Mouse (Mus musculus) left cerebral cortex, postnatal 10 days (tissue): ENCODE data around the gene Lhfp. TPM values are rescaled to one million over a fixed set of nuclear protein-coding genes. Genes with fewer than 3 reads are reported as not detected.
"Not testable (repeated sequence)": the region's sequence is repeated elsewhere in the genome, so short reads cannot be mapped to it uniquely, and the experiment has no call there.

Experiments
- DNase-seq, 2 experiments: peaks; one replicate each; pipeline ENCODE4 v3.0.0; 2021 to 2022; ENCODE audit warnings: low spot score in 2 of 2, mixed read lengths in 1 of 2; ENCODE audit errors: extremely low spot score in 1 of 2
- intact Hi-C: fragments of 180-260 bp; cut with DNase I; formaldehyde crosslinking; loops from one replicate; pipeline ENCODE4 v1.15.1; 2025
- total RNA-seq, 2 experiments: library from RNA; stranded (reverse); gene quantifications; 2 replicates each; pipeline ENCODE4 v1.2.3; 2021

Gene Lhfp
- total RNA-seq, 2 experiments from 2014 or later, result 39.1 to 43.8 TPM

DNA sequence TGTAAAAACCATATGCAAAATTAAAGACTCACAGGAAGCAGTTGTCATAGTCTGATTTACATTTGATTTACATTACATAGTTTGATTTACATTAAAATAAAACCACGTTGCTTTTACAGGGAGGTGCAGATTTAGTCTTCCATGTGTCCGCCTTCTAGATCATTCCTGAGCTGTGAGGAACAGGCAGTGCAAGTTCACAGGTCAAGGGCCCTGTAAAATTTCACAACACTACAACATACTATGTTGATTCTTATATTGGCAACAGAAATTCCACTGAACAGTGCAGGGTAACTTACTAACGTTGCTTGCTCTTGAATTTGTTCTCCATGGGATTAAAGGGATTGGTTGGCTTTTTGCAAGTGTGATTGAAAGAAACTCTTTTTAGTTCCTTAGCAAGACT is 189.8 kb downstream of the Lhfp start:
- intact Hi-C loops, result no loop called here
- DNase-seq, result no peak

DNA sequence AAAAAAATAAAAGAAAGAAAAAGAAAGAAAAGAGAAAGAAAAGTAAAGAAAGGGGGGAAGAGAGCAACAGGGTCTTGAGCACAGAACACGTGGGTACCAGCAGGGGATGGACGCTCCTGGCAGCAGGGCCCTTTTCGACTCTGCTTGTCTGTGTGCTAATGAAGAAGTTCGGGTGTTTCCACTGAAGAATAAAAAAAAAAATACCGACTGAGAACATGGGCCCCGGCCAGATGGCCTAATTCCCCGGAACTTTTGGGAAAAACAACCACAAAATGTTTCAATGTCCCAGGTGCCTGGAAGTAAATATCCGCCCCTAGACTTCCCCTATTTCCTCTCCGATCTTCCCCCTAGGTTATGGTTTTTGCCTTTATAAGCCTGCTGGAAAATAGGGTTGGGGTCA is 191.1 kb downstream of the Lhfp start:
- DNase-seq, result peak in 1 of 2 experiments; percentile 33
- intact Hi-C loops, result not testable (repeated sequence)

DNA sequence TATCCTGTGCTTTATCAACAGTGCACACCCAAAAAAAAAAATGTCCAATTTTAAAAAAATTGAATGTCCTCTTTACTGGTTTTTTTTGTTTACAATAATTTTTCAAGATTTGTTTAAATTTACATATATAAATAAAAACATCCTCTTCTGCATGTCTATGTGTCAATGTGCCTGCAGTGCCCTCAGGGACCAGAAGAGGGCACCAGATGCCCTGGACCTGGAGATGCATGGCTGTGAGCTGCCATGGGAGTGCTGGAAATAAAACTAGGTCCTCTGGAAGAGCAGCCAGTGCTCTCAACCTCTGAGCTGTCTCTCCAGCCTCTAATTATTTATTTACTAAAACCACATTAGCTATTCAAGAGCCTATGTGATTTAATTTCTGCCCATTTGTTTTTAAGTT is 193.4 kb downstream of the Lhfp start:
- DNase-seq, result no peak
- intact Hi-C loops, result no loop called here

DNA sequence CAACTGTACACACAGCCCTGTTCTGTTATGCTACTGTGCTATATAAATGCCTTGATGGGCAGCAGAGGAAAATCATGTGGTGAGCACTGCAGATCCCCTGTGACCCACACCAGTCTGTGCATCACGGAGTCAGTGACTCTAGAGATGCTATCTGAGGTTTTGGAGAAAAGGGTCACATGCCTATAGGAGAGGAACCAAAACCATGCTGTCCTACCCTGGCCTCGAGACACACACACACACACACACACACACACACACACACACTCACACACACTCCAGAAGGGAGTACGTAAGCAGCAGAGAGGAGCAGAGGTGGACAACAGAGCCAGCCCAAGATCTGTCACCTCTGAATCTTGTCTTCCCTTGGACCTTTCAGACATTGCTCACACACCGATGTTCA is 195.1 kb downstream of the Lhfp start:
- no peak for DNase-seq
- intact Hi-C loops, result no loop called here

DNA sequence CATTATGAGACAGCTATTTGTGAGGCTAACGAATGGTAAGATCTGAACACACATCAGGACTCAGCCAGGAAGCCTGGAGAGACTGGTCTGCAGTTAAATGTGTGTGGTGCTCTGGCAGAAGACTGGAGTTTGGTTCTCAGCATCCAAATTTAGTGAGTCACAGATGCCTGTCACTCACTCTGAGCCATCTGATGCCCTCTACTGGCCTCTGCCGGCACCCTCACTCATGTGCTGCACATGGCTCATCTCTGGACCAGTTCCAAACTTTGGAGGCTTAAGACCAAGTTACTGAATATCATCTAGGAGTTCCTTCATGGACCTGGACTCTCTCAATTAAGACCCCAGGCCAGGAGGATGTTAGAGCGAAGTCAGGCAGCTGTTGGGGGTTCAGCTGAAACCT is 198.8 kb downstream of the Lhfp start:
- DNase-seq, result no peak
- intact Hi-C loops, result loop anchor here (10.0 kb wide), 1 partner anchor 195 kb away; the partner anchor contains the start of gene Lhfp

DNA sequence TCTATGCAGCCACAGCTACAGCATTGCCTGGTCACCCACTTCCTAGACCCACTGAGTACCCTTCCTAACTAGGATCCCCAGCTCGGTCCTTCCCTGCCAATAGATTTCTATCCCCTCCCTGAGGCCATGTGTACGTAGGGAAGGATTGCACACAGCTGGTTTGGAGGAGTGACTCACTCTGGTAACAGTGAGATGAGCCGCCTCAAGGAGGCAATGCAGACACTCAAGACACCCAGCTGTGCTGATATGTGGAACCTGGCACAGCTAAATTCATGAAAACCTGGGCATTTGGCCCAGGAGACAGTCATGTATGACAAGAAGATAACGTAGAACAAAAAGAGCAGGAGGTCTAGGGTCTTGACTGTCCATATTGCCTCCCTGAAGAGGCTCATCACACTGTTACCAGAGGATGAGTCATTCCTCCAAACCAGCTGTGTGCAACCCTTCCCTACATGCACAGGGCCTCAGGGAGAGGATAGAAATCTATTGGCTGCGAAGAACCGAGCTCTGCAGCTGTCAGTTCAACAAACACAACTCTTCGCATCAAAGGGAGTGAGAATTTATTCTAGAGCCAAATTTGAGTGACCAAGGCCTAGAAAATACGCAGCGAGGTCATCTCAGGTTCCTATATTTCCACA is 204.4 kb downstream of the Lhfp start:
- intact Hi-C loops, result loop anchor here (10.0 kb wide), 1 partner anchor 201 kb away; the partner anchor contains the start of gene Lhfp

DNA sequence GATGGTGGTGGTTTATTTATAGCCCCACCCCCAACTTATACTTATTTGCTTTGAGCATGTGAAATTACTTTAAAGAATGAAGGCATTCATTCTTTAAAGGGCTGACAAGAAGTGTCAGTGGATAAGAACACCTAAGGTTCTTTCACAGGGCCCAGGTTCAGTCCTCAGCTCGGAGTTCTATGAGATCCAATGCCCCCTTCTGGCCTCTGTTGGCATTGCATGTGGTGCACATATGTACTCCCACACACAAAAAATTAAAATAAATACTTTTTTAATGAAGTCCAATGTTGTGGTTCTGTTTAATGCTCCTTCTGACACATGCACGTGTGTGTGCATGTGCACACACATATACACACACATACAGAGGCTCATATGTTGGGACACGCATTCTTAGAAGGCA is 205.8 kb downstream of the Lhfp start:
- peak in 1 of 2 experiments; percentile 37 for DNase-seq

More for the DNA sequence above, 204.4 kb downstream of the Lhfp start:
- DNase-seq, result no peak

DNA sequence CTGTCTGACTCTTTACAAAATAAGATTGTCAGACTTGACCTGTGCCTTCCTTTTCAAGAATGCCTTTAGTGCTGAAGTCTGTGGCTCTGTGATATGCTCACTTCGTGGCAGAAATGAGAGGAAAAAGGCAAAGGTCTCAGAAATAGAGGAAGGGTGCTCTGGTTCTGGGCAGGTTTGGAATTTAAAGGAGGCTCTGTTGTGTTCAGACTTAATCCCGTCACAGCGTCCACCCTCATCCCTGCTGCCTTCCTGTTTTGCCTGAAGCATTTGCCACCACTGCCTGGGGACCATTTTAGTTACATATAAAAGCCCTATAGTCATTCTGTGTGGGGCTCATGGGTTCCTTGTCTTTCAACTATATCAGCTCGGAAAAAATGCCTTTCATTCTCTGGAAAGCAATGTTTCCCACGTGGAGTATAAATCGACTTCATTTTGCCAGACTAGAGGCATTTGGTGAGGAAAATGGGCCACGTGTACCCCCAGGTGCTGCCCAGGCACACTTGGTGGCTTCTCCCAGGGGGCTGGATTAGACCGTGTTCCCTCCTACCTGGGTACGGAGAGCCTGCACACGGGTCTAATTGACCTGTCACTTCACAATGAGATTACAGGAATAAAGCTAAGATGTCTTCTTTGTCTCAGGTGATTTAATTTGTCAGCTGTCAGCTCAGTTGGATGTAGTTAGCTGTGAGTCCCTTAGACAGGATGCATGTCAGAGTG is 207.0 kb downstream of the Lhfp start:
- DNase-seq, result no peak
- intact Hi-C loops, result loop anchor here (10.0 kb wide), 1 partner anchor 204 kb away; the partner anchor contains the start of gene Lhfp

More for the DNA sequence above, 205.8 kb downstream of the Lhfp start:
- intact Hi-C loops, result loop anchor here (10.0 kb wide), 1 partner anchor 202 kb away; the partner anchor contains the start of gene Lhfp

DNA sequence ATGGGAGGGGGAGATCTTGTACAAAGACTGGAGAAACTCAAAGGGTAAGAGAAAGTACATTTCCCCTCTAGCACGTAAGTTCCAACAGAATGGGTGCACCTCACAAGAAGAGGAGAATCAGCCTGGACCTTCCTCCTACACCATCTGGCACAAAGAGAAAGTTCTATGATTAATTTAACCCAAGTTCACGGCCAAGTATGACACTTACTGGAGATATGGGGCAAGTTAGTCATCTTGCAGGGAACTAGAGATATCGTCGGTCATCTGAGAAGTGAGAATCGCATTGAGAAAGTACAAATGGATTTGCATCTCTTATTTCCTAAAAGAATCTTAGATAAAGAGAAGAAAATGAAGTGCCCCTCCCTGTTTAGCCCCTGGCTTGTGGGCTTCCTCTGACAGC is 211.2 kb downstream of the Lhfp start:
- intact Hi-C loops, result no loop called here
- DNase-seq, result no peak

DNA sequence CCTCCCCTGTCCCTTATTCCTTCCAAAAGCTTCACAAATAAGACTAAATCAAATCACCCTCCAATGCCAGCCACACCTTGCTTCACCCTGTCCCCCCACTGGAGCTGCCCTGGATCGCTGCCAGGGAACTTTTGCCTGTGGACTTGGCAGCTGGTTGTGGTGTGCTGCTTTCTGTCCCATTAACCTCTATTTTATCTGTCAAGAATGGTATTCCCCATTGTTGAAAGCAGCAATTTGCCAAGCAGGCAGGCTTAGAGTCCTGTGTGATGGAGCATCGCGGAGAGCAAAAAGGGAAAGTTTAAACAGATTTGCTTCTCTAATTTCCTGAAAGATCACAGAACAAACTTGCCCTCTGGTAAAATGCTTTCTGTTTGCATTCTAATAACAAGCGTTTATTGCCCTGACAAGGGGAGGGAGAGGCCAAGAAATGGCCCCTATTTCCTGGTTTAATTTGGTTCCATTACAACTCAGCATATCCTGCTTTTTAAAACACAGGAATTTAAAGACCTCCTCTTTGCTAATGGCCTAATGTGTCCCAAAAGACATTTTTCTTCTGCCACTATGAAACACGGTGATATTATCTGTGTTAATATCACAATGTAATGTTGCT is 212.0 kb downstream of the Lhfp start:
- DNase-seq, result peak in 1 of 2 experiments; percentile 61
- intact Hi-C loops, result no loop called here

DNA sequence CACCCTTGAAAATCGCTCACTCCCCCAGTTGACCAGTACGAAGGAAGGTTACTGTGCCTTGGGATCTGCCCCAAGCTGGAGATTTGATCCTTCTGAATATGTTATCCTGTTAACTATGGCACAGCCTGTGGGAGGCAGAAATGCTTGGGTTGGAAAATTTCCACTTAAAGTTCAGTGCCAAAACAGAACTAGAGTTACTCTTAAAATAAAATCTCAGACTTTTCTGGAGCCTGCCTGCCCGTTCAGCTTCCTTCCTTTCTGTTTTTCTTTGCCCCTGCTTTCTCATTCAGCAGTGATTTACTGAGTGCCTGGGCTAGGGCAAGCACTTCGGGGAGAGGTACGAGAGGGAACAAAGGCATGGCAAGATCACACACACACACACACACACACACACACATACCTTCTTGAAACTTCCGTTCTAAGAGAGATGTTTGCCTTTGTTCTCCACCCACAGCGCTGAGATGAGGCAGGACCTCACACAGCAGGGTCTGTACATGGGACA is 217.4 kb downstream of the Lhfp start:
- intact Hi-C loops, result no loop called here
- DNase-seq, result peak; percentile 28 to 36

DNA sequence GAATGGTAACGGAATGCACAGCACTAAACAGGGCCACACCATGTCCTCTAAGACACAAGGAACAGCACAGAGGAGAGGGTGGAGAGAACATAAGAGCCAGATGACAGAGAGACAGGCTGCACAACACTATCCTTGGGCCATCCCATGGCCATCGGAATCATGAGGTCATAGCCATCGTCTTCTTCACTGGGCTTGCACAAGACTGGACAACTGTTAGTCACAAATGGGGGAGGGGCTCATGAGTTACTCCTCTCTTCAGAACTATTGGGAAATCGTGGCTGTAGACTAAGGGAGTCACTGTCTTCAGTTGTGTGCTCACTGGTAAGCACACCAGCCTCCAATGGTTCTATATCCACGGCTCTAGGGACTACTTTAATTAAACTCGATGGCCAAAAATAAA is 224.8 kb downstream of the Lhfp start:
- no peak for DNase-seq
- intact Hi-C loops, result no loop called here

DNA sequence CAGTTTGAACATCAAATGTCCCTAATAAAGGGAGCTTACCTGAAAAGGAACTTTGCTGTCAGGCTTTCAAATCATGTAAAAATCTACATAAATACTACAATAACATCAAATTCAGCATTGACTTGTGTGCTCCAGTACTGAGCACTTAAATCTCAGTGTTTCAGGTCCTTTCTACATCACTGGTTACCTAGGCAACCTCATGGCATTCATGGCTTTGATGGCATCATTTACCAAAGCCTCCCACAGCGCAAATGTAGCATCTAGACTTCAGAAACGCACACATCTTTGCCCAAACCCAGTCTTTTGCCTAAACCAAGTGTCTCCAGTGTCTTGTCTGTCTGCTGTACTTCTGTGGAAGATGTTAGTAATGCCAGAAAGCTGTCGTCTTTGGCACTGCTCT is 225.7 kb downstream of the Lhfp start:
- intact Hi-C loops, result no loop called here
- no peak for DNase-seq

DNA sequence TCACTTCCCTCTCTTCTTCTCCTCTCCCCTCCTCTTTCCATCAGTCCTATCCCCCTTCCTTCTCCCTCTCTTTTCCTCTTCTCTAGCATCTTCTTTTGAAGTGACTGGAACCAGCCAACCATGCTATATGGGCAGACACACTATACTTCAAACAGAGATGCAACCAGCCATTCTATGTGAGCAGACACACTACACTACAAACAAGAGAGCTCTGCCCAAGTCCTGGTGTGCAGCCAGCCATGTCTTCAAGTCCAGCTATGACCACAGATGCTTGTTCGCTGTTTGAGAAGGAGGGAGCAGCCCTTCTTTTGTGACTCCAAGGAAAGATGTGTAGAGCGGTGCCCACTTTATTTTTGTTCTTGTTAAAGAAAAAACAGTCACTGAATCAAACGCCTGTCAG is 231.9 kb downstream of the Lhfp start:
- DNase-seq, result no peak
- intact Hi-C loops, result no loop called here

DNA sequence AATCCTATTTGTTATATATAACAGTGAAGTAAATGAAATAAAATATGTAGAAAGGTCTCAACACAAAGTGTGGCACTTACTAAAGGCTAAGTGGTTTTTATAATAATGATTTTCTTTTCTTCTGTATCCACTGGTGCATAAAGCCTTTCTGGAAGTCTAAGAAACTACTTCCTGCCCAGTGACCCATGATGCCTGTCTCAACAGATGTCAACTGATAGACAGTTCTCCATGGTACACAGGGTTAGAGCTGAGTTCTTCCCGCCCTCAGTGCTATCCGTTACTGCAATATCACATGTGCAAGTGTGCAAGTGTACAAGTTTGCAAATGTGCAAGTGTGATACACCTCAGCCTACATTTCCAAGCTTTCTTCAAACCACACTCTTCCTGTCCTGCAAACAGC is 236.7 kb downstream of the Lhfp start:
- no peak for DNase-seq

DNA sequence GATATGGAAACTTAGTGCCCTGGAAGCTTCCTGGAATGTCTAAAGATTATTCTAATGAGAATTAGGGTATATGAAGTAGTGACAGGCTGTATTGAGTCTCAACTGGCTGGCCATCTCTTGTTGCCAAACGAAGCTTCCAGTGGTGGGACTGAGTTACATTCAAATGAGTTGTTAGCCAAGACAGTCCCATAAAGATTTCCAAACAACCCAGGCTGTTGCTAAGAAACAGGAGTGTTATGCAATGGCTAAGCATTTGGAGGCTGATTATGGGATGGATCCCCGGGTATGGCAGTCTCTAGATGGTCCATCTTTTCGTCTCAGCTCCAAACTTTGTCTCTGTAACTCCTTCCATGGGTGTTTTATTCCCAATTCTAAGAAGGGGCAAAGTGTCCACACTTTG is 240.7 kb downstream of the Lhfp start:
- intact Hi-C loops, DNase-seq: not testable (repeated sequence)

More for the DNA sequence above, 236.7 kb downstream of the Lhfp start:
- intact Hi-C loops, result no loop called here

DNA sequence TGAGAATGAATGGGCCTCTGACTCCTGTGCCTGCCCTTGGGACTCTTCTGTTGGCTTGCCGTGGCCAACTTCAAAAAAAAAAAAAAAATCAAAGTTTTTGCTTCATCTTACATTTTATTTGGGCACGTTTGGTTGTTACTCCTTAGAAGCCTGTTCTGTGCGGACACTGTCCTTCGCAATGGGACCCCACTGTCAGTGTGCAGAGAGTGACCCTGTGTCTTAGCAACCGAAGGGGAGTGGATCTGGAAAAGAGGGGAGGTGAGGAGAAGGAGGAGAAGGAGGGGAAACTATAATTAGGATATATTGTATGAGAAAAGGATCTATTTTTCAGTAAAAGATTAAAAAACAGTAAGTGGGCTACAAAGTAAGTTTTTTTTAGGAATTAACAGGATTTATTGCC is 242.7 kb downstream of the Lhfp start:
- no peak for DNase-seq
- intact Hi-C loops, result no loop called here

DNA sequence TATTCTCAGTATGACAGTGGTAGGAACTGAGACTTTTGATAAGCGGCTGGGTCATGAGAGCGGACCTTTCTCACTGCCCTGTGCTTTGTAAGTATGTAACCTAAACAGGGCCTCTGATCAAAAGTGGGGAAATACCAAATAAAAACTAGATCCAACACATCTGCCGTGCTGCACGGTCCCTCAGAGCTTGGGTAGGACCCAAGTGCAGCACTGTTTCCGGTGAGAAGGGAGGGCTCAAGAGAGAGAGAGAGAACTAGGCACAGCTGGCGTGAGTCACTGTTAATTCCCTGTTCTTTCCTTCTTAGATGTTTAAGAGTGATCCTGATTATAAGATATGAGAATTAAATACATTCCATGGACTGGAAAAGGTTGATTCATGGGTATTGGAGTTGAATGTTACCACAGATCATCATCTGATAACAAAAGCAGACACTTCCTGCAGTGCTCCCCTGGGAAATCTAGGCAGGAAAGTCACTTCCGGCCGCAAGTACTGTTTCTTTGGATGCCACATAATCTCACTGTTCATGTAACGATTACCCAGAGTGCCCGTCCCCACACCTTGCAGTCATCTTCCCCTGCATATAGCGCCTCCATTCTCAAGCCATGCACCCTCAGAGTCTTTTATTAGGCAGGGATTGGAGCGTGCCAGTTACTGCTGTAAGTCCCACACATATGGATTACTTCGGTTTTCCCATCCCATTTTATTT is 243.3 kb downstream of the Lhfp start:
- intact Hi-C loops, result no loop called here

DNA sequence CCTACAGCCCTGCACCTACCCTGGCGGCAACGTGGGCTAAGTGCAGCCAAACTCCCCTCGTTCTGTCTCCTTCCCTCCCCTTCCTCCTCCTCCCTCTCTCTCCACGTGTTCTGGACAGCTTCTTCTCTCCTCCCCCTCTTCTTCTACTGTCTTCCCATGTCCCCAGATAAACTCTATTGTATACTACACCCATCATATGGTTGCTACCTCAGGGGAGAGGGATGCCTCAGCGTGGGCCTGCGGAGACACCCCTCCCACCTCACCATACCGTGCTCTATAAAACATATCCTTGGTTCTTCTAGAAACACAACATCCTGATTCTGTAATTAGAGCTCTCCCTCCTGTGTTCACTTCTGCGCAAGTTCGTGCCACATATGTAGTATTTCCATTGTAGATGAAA is 247.3 kb downstream of the Lhfp start:
- DNase-seq, result no peak
- intact Hi-C loops, result no loop called here

More for the DNA sequence above, 243.3 kb downstream of the Lhfp start:
- no peak for DNase-seq
